Comparison of ENCODE assay signal across 12 mouse cellular contexts in the genomic region with DNA sequence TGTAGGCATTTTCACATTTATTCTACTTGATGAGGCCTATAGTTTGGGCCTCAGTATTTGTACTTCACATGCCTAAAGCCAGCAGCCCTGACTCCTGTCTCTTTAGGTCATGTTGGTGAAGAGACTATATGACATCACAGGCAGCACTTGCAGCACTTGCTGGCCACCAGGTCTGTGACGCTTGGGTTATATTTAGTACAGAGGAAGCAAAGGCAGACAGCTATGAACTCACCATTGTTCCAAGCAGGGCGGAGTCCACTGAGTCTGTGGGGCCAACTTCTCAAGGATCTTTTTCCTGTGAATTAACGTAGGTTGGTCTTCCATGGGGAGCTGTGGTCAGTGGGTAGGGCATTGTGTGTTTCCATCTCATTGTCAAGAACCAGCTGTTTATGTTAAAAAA.
DNase-seq lines count a peak whose midpoint lies in the region; ATAC-seq lines count a peak whose summit lies in the region.
"Had no signal": no experiment of that assay in that cellular context is flagged by ENCODE, and none has a peak within 500 bp of the region (broad histone marks: within the 10 kb centered on the region; RNA-seq: fewer than 3 reads in every experiment).

No protein-coding gene starts in this region.

- H3K4me2 ChIP-seq in embryonic facial prominence, embryonic 14.5 days (ENCODE audit: low read depth, low read length), result no peak overlapping the region
- H3K4me2 ChIP-seq in kidney, embryonic 16.5 days (replicated peaks; ENCODE audit: low read depth, low read length), result no peak overlapping the region
- H3K4me2 ChIP-seq: midbrain, embryonic 13.5 days had no signal

- DNase-seq in embryonic facial prominence, embryonic 14.5 days (ENCODE audit: low spot score), result peak; percentile 32
- DNase-seq in embryonic facial prominence, embryonic 10.5 days (ENCODE audit: low spot score), result no peak
- DNase-seq in heart, adult 9 months (ENCODE audit: low spot score in 2 of 2), result peak; percentile 33 to 51
- DNase-seq in lung, postnatal 36 days, result peak; percentile 62
- DNase-seq in left cerebral cortex, adult 9 months (ENCODE audit: low spot score in 2 of 2), result no peak
- no peak for DNase-seq in thymus, postnatal 25 days
- DNase-seq: adrenal gland, adult 8-10 months; right cerebral cortex, postnatal 25 days had no signal

- no peak for ATAC-seq in embryonic facial prominence, embryonic 14.5 days (ENCODE audit: low read depth)
- peak; percentile 27; the same call in 1 of the 2 replicates for ATAC-seq in kidney, embryonic 16.5 days (ENCODE audit: low FRiP score, low TSS enrichment)
- no peak for ATAC-seq in monocyte, adult 5-6 weeks (replicated peaks; ENCODE audit: insufficient number of reproducible peaks, low FRiP score, low TSS enrichment, poor library complexity, severe bottlenecking)
- ATAC-seq: midbrain, embryonic 13.5 days had no signal

- WGBS in embryonic facial prominence, embryonic 14.5 days, result 80% methylated on average over 3 of the region's 3 CpGs
- WGBS in embryonic facial prominence, embryonic 10.5 days, result 74% methylated on average over 3 of the region's 3 CpGs
- WGBS in kidney, embryonic 16.5 days, result 78% methylated on average over 3 of the region's 3 CpGs

- no peaks in the 10 kb centered on the region for H3K9me3 ChIP-seq in embryonic facial prominence, embryonic 14.5 days (ENCODE audit: control insufficient read depth, low read length)
- no peaks in the 10 kb centered on the region for H3K9me3 ChIP-seq in embryonic facial prominence, embryonic 10.5 days
- no peaks in the 10 kb centered on the region for H3K9me3 ChIP-seq in kidney, embryonic 16.5 days (ENCODE audit: low read length)
- H3K9me3 ChIP-seq: midbrain, embryonic 13.5 days had no signal

- no peak overlapping the region for H3K27ac ChIP-seq in embryonic facial prominence, embryonic 14.5 days (replicated peaks; ENCODE audit: low read depth, low read length)
- no peak overlapping the region for H3K27ac ChIP-seq in embryonic facial prominence, embryonic 10.5 days (replicated peaks)
- H3K27ac ChIP-seq in kidney, embryonic 16.5 days (ENCODE audit: low read length), result no peak overlapping the region
- H3K27ac ChIP-seq: liver, embryonic 14.5 days; midbrain, embryonic 13.5 days had no signal

- no peaks in the 10 kb centered on the region for H3K4me1 ChIP-seq in embryonic facial prominence, embryonic 14.5 days (ENCODE audit: control insufficient read depth, insufficient read depth, low read length)
- H3K4me1 ChIP-seq in embryonic facial prominence, embryonic 10.5 days, result no peaks in the 10 kb centered on the region
- H3K4me1 ChIP-seq in kidney, embryonic 16.5 days (ENCODE audit: insufficient read depth, low read length), result no peaks in the 10 kb centered on the region

- H3K27me3 ChIP-seq in embryonic facial prominence, embryonic 14.5 days (replicated peaks; ENCODE audit: control insufficient read depth, insufficient read depth, low read length), result no peaks in the 10 kb centered on the region
- no peaks in the 10 kb centered on the region for H3K27me3 ChIP-seq in embryonic facial prominence, embryonic 10.5 days (replicated peaks; ENCODE audit: low read depth, poor library complexity, severe bottlenecking)
- 0 out of 2 replicates have a peak, but pooled peaks cover 3% of the 10 kb centered on the region for H3K27me3 ChIP-seq in kidney, embryonic 16.5 days (ENCODE audit: insufficient read depth, low read length)
- H3K27me3 ChIP-seq: midbrain, embryonic 13.5 days had no signal

- no peak overlapping the region for H3K9ac ChIP-seq in embryonic facial prominence, embryonic 14.5 days (ENCODE audit: low read depth, low read length)
- H3K9ac ChIP-seq in kidney, embryonic 16.5 days (replicated peaks; ENCODE audit: low read length), result no peak overlapping the region
- H3K9ac ChIP-seq: liver, embryonic 14.5 days; midbrain, embryonic 13.5 days had no signal

- no peaks in the 10 kb centered on the region for H3K36me3 ChIP-seq in embryonic facial prominence, embryonic 14.5 days (ENCODE audit: control insufficient read depth, insufficient read depth, low read length)
- no peaks in the 10 kb centered on the region for H3K36me3 ChIP-seq in embryonic facial prominence, embryonic 10.5 days (replicated peaks)
- no peaks in the 10 kb centered on the region for H3K36me3 ChIP-seq in kidney, embryonic 16.5 days (ENCODE audit: insufficient read depth, low read length)
- H3K36me3 ChIP-seq: midbrain, embryonic 13.5 days had no signal

- H3K4me3 ChIP-seq in embryonic facial prominence, embryonic 14.5 days (ENCODE audit: low read depth, low read length), result no peak overlapping the region
- H3K4me3 ChIP-seq in embryonic facial prominence, embryonic 10.5 days, result no peak overlapping the region
- H3K4me3 ChIP-seq in kidney, embryonic 16.5 days (ENCODE audit: low read length), result no peak overlapping the region
- H3K4me3 ChIP-seq: midbrain, embryonic 13.5 days had no signal

Comparison
In these comparisons a context has a peak if more than half of its experiments do, and no peak if none do; other contexts are left out.
1. DNase-seq: peak in embryonic facial prominence, embryonic 14.5 days (single experiment), heart, adult 9 months (2 of 2) and lung, postnatal 36 days (single experiment); none in embryonic facial prominence, embryonic 10.5 days (single experiment), left cerebral cortex, adult 9 months (0 of 2) and thymus, postnatal 25 days (single experiment).